Mouse (Mus musculus): ENCODE data around the gene Mbtps1. TPM values are rescaled to one million over a fixed set of nuclear protein-coding genes. Genes with fewer than 3 reads are reported as not detected.

Mbtps1 gene
- polyA plus RNA-seq, 1 experiment from 2014 or later, result 37.1 TPM

GRCm38 (mm10) chr8:119516674-119517073 lies 41.9 kb downstream of the Mbtps1 start:
- 65% methylated on average over 5 of the region's 5 CpGs for WGBS
- no peak overlapping the region for H3K4me2 ChIP-seq (replicated peaks; ENCODE audit: low read depth)
- no peak for TF ChIP-seq CTCF (IDR thresholded peaks at IDR 0.05; ENCODE audit: low read depth)
- TF ChIP-seq EP300 (optimal IDR thresholded peaks at IDR 0.05), result no peak
- H3K36me3 ChIP-seq (ENCODE audit: control insufficient read depth, insufficient read depth, low read length), result peaks cover 56% of the 10 kb centered on the region
- H3K9ac ChIP-seq (ENCODE audit: low read length), result no peak overlapping the region
- no peak overlapping the region for H3K4me3 ChIP-seq (ENCODE audit: low read depth, low read length)
- no peaks in the 10 kb centered on the region for H3K4me1 ChIP-seq (replicated peaks; ENCODE audit: control insufficient read depth, insufficient read depth)
- no peak overlapping the region for H3K27ac ChIP-seq (replicated peaks)
- no peak for DNase-seq (ENCODE audit: low spot score)
- H3K9me3 ChIP-seq (ENCODE audit: control insufficient read depth, low read length), result no peaks in the 10 kb centered on the region
- ATAC-seq (ENCODE audit: low FRiP score, low TSS enrichment), result no peak
- H3K27me3 ChIP-seq (ENCODE audit: control insufficient read depth, insufficient read depth, low read length), result no peaks in the 10 kb centered on the region

GRCm38 (mm10) chr8:119515767-119516166 lies 42.8 kb downstream of the Mbtps1 start:
- 68% methylated on average over 3 of the region's 3 CpGs for WGBS
- no peak for DNase-seq (ENCODE audit: low spot score)

GRCm38 (mm10) chr8:119514940-119515339 lies 43.6 kb downstream of the Mbtps1 start:
- H3K4me2 ChIP-seq (replicated peaks; ENCODE audit: low read depth), result no peak overlapping the region
- no peak for DNase-seq (ENCODE audit: low spot score)
- no peaks in the 10 kb centered on the region for H3K27me3 ChIP-seq (ENCODE audit: control insufficient read depth, insufficient read depth, low read length)
- H3K4me1 ChIP-seq (replicated peaks; ENCODE audit: control insufficient read depth, insufficient read depth), result no peaks in the 10 kb centered on the region
- H3K4me3 ChIP-seq (ENCODE audit: low read depth, low read length), result no peak overlapping the region
- TF ChIP-seq EP300 (optimal IDR thresholded peaks at IDR 0.05), result no peak
- no peak for TF ChIP-seq CTCF (IDR thresholded peaks at IDR 0.05; ENCODE audit: low read depth)
- no peak for ATAC-seq (ENCODE audit: low FRiP score, low TSS enrichment)
- no peak overlapping the region for H3K9ac ChIP-seq (ENCODE audit: low read length)
- H3K27ac ChIP-seq (replicated peaks), result no peak overlapping the region
- H3K9me3 ChIP-seq (ENCODE audit: control insufficient read depth, low read length), result no peaks in the 10 kb centered on the region
- peaks cover 52% of the 10 kb centered on the region for H3K36me3 ChIP-seq (ENCODE audit: control insufficient read depth, insufficient read depth, low read length)
- WGBS, result 84% methylated on average over 3 of the region's 3 CpGs

More at GRCm38 (mm10) chr8:119515767-119516166, 42.8 kb downstream of the Mbtps1 start:
- no peaks in the 10 kb centered on the region for H3K4me1 ChIP-seq (replicated peaks; ENCODE audit: control insufficient read depth, insufficient read depth)
- H3K9ac ChIP-seq (ENCODE audit: low read length), result no peak overlapping the region
- TF ChIP-seq CTCF (IDR thresholded peaks at IDR 0.05; ENCODE audit: low read depth) (no peak), EP300 (optimal IDR thresholded peaks at IDR 0.05) (no peak)
- H3K4me2 ChIP-seq (replicated peaks; ENCODE audit: low read depth), result no peak overlapping the region
- no peaks in the 10 kb centered on the region for H3K9me3 ChIP-seq (ENCODE audit: control insufficient read depth, low read length)
- no peaks in the 10 kb centered on the region for H3K27me3 ChIP-seq (ENCODE audit: control insufficient read depth, insufficient read depth, low read length)
- peaks cover 54% of the 10 kb centered on the region for H3K36me3 ChIP-seq (ENCODE audit: control insufficient read depth, insufficient read depth, low read length)
- no peak overlapping the region for H3K27ac ChIP-seq (replicated peaks)
- H3K4me3 ChIP-seq (ENCODE audit: low read depth, low read length), result no peak overlapping the region
- no peak for ATAC-seq (ENCODE audit: low FRiP score, low TSS enrichment)

- Histone ChIP-seq H3K9ac (ENCODE audit: low read length) (no peak overlapping the region), H3K4me2 (replicated peaks; ENCODE audit: low read depth) (no peak overlapping the region), H3K27ac (replicated peaks) (no peak overlapping the region), H3K4me3 (ENCODE audit: low read depth, low read length) (no peak overlapping the region), H3K4me1 (replicated peaks; ENCODE audit: control insufficient read depth, insufficient read depth) (no peaks in the 10 kb centered on the region), H3K9me3 (ENCODE audit: control insufficient read depth, low read length) (no peaks in the 10 kb centered on the region), H3K36me3 (ENCODE audit: control insufficient read depth, insufficient read depth, low read length) (peaks cover 53% of the 10 kb centered on the region), H3K27me3 (ENCODE audit: control insufficient read depth, insufficient read depth, low read length) (no peaks in the 10 kb centered on the region)
- TF ChIP-seq CTCF (IDR thresholded peaks at IDR 0.05; ENCODE audit: low read depth), result no peak
- TF ChIP-seq EP300 (optimal IDR thresholded peaks at IDR 0.05), result no peak
- WGBS, result 80% methylated on average over 4 of the region's 4 CpGs
- ATAC-seq (ENCODE audit: low FRiP score, low TSS enrichment) (no peak), DNase-seq (ENCODE audit: low spot score) (no peak)
Measured at GRCm38 (mm10) chr8:119513405-119513804, 45.1 kb downstream of the Mbtps1 start.

GRCm38 (mm10) chr8:119511722-119512121 lies 46.8 kb downstream of the Mbtps1 start:
- no peaks in the 10 kb centered on the region for H3K9me3 ChIP-seq (ENCODE audit: control insufficient read depth, low read length)
- no peak for ATAC-seq (ENCODE audit: low FRiP score, low TSS enrichment)
- no peak overlapping the region for H3K9ac ChIP-seq (ENCODE audit: low read length)
- H3K27me3 ChIP-seq (ENCODE audit: control insufficient read depth, insufficient read depth, low read length), result no peaks in the 10 kb centered on the region
- no peaks in the 10 kb centered on the region for H3K4me1 ChIP-seq (replicated peaks; ENCODE audit: control insufficient read depth, insufficient read depth)
- H3K4me2 ChIP-seq (replicated peaks; ENCODE audit: low read depth), result no peak overlapping the region
- TF ChIP-seq CTCF (IDR thresholded peaks at IDR 0.05; ENCODE audit: low read depth), result no peak
- TF ChIP-seq EP300 (optimal IDR thresholded peaks at IDR 0.05), result no peak
- no peak overlapping the region for H3K4me3 ChIP-seq (ENCODE audit: low read depth, low read length)
- no peak overlapping the region for H3K27ac ChIP-seq (replicated peaks)
- H3K36me3 ChIP-seq (ENCODE audit: control insufficient read depth, insufficient read depth, low read length), result peaks cover 50% of the 10 kb centered on the region
- no peak for DNase-seq (ENCODE audit: low spot score)
- 93% methylated on average over 7 of the region's 7 CpGs for WGBS

GRCm38 (mm10) chr8:119510471-119510870 lies 48.1 kb downstream of the Mbtps1 start:
- no peak for TF ChIP-seq EP300 (optimal IDR thresholded peaks at IDR 0.05)
- no peak for ATAC-seq (ENCODE audit: low FRiP score, low TSS enrichment)
- Histone ChIP-seq H3K9me3 (ENCODE audit: control insufficient read depth, low read length) (no peaks in the 10 kb centered on the region), H3K27me3 (ENCODE audit: control insufficient read depth, insufficient read depth, low read length) (no peaks in the 10 kb centered on the region), H3K27ac (replicated peaks) (no peak overlapping the region), H3K36me3 (ENCODE audit: control insufficient read depth, insufficient read depth, low read length) (peaks cover 43% of the 10 kb centered on the region), H3K9ac (ENCODE audit: low read length) (no peak overlapping the region), H3K4me3 (ENCODE audit: low read depth, low read length) (no peak overlapping the region), H3K4me2 (replicated peaks; ENCODE audit: low read depth) (no peak overlapping the region), H3K4me1 (replicated peaks; ENCODE audit: control insufficient read depth, insufficient read depth) (no peaks in the 10 kb centered on the region)
- 83% methylated on average over 9 of the region's 9 CpGs for WGBS
- no peak for DNase-seq (ENCODE audit: low spot score)

All from stomach, postnatal 0 days (tissue).